Mouse (Mus musculus): ENCODE measurements around the gene Smpdl3a.

The Smpdl3a gene

GRCm38 (mm10) chr10:57828649-57829048 is 34.5 kb downstream of the Smpdl3a start:
- 43% methylated on average over 5 of the region's 5 CpGs for WGBS

- WGBS = 33% methylated on average over 3 of the region's 3 CpGs
These were observed 35.5 kb downstream of the Smpdl3a start for GRCm38 (mm10) chr10:57829621-57830020.

- WGBS = 100% methylated on average over 1 of the region's 1 CpGs
These were observed 41.0 kb downstream of the Smpdl3a start for GRCm38 (mm10) chr10:57835094-57835493.

- 44% methylated on average over 8 of the region's 8 CpGs for whole genome bisulfite sequencing
These were observed 47.7 kb downstream of the Smpdl3a start for GRCm38 (mm10) chr10:57841638-57842509.

- WGBS = 51% methylated on average over 6 of the region's 6 CpGs
These were observed 54.0 kb downstream of the Smpdl3a start for GRCm38 (mm10) chr10:57847916-57848682.
